Mouse (Mus musculus) macrophage (primary cell): ENCODE results near the gene Abcg2. TPM values are rescaled to one million over a fixed set of nuclear protein-coding genes. Genes with fewer than 3 reads are reported as not detected.

Source experiments
- H3K27ac ChIP-seq: fragments of 350-480 bp; formaldehyde crosslinking; 2 replicates; pipeline ENCODE4 v1.9.0; 2021
- H3K36me3 ChIP-seq: fragments of 350-480 bp; formaldehyde crosslinking; 2 replicates; pipeline ENCODE4 v1.9.0; 2021; ENCODE audit errors: inconsistent target
- H3K4me3 ChIP-seq: fragments of 350-480 bp; formaldehyde crosslinking; 2 replicates; pipeline ENCODE4 v1.9.0; 2021; ENCODE audit errors: inconsistent target
- H3K79me2 ChIP-seq: fragments of 350-480 bp; formaldehyde crosslinking; 2 replicates; pipeline ENCODE4 v1.9.0; 2021; ENCODE audit errors: inconsistent target
- WGBS: methylation state at CpG from one replicate; pipeline ENCODE4 v1.1.7; 2026; ENCODE audit warnings: inconsistent platforms; ENCODE audit not compliant: missing documents; 5-methylcytosine and 5-hydroxymethylcytosine counted together
- polyA plus RNA-seq: library from polyadenylated mRNA; stranded (reverse); fragments of 250-400 nt; gene quantifications from 3 replicates; pipeline ENCODE4 v1.2.4, GENCODE M21; 2018; ENCODE audit warnings: inconsistent platforms

Abcg2 gene
- polyA plus RNA-seq, 1 experiment from 2014 or later = 4.1 TPM

DNA sequence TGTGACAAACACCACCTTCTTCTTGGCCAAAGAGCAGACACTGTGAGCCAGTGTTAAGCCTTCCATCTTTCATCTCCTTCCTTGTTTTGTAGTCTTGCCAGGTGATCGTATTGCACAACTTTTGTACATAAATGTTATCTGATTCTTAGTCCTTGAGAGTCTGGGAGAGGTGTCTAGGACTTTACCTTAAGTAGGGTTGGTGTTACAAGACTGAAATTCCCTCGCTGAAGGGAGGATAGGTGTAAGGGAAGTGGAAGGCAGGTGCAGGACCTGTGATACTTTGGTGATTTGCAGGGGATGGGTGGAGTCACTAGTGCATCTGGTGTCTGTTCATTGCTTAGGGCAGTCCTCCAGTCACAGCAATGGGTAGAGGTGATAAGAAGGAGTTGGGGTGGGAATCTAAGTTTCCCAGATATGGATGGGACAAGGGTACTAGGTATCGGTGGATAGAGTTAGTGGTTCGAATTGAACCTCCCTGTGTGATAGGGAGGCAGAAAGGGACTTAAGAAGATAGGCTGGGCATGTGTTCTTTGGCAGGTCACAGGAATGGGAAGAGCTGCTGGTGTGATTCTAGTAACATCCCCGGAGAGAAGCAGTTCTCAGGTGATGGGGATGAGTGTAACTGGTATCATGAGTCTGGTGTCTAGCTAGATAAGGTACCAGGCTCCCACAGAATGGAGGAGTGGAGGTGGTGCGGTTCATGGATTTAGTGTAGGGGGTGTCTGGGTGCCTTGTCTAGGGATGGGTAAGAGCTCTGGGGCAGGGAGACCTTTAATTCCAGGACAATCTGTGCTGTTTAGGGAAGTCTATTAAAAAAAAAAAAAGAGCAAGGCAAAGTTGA is 25.8 kb downstream of the Abcg2 start:
- no peak overlapping the region for H3K4me3 ChIP-seq
- no peaks in the 10 kb centered on the region for H3K79me2 ChIP-seq
- H3K36me3 ChIP-seq = no peaks in the 10 kb centered on the region
- 87% methylated on average over 6 of the region's 6 CpGs for WGBS
- no peak overlapping the region for H3K27ac ChIP-seq

DNA sequence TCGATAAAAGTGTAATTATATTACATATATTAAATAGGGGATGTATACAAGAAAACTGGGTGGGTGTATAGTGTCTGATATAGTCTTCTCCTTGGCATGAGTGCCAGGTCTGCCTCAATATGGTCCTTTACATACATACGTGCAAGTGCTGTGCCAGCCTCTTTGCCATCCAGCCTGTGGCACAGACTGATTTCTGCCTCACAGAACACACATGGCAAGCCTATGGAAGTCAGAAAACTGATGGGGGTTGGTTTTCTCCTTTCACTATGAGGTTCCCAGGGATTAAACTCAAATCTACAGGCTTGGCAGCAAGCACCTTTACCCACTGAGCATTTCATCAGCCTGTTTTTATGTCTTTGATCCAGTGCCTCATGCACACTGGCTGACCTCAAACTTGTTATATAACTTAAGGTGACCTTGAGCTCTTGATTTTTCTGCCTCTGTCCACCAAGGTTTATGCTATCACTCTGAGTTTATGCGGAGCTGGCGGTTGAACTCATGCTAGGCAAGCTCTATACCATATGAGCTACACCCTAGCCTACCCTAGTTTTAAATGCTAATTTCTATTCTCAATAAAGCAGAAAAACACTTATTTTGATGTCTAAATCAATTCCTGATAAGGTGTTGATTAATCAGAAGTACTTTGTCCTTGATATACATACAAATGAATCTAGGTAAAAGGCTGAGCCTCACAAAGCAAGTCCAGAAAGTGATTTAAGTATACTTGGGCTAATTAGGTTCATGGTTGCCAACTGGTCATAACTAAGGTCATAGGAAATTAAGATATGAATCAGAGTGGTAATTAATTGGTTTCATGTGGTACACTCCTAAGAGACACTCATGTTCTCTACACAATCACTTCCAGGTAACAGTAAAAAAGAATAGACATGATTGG is 26.7 kb downstream of the Abcg2 start:
- no peaks in the 10 kb centered on the region for H3K36me3 ChIP-seq
- 80% methylated on average over 4 of the region's 4 CpGs for WGBS
- H3K27ac ChIP-seq = no peak overlapping the region
- no peaks in the 10 kb centered on the region for H3K79me2 ChIP-seq
- H3K4me3 ChIP-seq = no peak overlapping the region

DNA sequence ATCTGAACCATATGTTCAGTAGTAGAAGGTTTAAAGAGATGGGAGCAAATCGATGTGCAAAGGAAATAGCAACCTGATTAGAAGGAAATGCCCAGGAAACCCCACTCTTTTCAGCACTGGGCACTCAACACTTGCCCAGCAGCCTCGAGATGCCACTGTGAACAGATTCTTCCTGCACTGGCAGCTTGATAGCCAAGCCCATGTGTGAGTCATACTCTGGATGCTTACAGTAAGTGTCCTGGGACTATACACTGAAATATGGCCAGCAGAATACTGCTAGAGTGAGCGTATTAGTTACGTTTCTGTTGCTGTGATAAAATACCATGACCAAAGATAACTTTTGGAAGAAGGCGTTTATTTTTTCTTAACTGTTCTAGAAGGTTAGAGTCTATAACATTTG is 39.8 kb downstream of the Abcg2 start:
- Histone ChIP-seq H3K79me2 (no peaks in the 10 kb centered on the region), H3K27ac (no peak overlapping the region), H3K4me3 (no peak overlapping the region), H3K36me3 (no peaks in the 10 kb centered on the region)
- 81% methylated on average over 5 of the region's 5 CpGs for WGBS

DNA sequence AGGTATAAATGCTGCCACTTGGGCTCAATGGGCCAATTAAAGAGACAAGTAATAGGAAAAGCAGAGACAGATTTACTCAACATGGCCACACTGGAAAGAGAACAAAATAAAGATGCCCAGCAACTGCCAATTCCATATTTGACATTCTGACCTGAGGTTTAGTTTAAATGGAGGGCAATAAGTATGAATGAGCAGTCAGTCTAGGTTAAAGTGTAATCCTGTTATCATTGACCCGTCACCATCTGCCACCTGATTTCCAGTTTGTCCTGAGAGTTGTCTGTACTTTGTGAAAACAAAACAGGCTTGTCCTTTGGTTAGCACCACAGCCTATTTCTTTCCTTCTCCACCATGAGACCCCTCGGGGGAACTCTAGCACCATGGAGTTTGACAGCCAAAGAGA is 44.9 kb downstream of the Abcg2 start:
- Histone ChIP-seq H3K27ac (no peak overlapping the region), H3K4me3 (no peak overlapping the region), H3K79me2 (no peaks in the 10 kb centered on the region), H3K36me3 (no peaks in the 10 kb centered on the region)
- 100% methylated on average over 2 of the region's 2 CpGs for WGBS

DNA sequence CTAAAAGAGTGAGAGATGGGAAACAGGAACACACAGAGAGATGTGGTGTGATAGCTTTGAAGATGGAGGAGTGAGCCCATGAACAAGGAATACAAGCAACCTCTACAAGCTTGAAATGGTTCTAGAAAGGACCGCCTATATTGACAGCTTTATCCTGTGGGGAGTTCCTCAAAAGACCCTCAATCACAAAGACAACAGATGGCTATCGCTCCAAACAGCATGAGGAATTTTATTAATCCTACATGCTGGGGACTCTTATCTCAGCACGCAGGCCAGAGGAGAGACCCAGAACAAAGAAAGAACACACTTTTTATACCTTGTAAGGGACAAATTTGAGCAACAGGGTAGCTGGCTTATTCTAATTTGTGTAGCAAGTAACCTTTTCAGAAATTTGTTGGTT is 48.1 kb downstream of the Abcg2 start:
- 95% methylated on average over 3 of the region's 3 CpGs for WGBS
- Histone ChIP-seq H3K36me3 (no peaks in the 10 kb centered on the region), H3K79me2 (no peaks in the 10 kb centered on the region), H3K27ac (no peak overlapping the region), H3K4me3 (no peak overlapping the region)

DNA sequence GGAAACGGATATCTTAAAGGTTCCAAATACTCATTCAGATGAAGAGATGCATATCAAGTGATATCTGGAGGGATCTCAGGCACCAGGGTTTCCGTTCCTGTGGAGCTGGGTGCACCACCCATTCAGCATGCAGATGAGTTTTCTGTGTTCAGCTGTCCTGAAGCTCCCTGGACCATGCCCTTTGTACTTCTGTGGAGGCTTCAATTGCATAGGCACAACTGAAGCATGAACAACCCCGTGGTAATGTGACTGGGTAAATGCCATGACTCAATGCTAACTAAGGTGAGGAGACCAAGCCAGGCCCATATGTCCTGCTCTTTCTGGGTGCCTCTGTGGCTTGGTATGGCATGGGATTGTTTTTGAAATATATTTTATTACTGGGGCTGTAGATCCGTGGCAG is 49.4 kb downstream of the Abcg2 start:
- H3K36me3 ChIP-seq = no peaks in the 10 kb centered on the region
- 93% methylated on average over 4 of the region's 4 CpGs for WGBS
- no peak overlapping the region for H3K27ac ChIP-seq
- H3K4me3 ChIP-seq = no peak overlapping the region
- H3K79me2 ChIP-seq = no peaks in the 10 kb centered on the region

DNA sequence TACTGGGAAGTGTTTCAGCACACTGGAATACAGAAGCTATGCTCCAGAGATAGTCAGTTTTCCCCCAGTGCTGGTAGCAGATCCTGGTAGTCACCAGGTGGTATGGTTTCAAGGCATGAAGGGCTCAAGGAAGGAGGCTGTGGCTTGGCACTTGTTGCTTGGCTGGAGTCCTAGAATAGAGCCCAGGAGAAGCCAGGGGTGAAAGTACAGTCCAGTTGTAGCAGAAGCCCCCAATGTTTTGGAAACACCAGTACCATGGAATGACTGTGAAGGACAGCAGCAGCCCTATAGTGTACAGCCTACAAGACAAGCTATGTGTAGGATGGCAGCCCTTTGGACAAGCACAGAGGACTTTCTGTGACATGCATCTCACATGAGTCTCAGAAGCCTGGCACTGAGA is 54.2 kb downstream of the Abcg2 start:
- Histone ChIP-seq H3K4me3 (no peak overlapping the region), H3K79me2 (no peaks in the 10 kb centered on the region), H3K36me3 (no peaks in the 10 kb centered on the region), H3K27ac (no peak overlapping the region)

DNA sequence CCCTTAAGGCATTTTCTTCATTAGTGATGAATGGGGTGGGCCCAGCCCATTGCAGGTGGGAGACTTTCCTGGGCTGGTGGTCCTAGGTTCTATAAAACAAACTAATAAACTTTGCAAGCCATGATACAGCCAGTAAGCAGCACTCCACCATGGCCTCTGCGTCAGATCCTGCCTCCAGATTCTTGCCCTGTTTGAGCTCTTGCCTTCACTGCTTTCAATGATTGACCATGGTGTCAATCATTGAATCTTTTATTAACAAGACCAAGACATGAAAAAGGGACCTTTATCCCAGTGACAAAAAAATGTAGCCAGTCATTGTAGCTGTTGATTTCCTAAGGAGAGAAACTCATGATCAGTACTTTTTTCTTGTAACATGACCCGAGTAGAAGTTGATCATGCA is 55.1 kb downstream of the Abcg2 start:
- no peak overlapping the region for H3K27ac ChIP-seq

DNA sequence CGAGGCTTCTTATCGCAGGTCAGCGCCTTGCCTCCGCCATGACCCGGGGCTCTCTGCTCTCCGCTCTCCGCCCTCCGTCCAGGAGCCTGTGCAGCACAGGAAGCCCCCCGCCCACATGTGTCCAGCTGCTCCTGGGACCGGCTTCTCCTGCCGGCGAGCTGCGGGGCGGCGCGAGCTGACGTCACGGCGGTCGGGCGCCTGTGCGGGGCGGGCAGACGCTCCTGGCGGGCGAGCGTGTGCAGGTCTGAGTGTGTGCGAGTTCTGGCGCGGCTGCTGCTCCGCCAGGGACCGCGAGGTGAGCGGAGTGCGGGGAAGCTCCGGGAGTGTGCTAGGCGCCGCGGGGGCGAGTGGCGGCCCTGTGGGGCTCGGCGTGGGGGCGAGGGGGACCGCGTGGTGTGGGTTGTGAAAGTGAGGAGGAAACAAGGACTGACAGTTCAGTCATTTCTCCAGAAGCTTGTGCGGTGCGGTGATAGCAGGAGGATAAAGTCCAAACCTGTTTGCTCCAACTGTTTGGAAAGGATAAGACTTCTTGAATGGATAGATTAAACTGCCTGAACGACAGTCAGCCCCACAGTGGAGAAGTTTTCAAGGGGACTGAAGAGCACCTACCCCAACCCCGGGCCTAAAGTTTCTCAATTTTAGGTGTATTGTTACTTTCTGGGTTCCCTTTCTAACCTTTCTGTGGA is 56.2 kb downstream of the Abcg2 start:
- 2% methylated on average over 45 of the region's 50 CpGs for WGBS
- Histone ChIP-seq H3K79me2 (no peaks in the 10 kb centered on the region), H3K4me3 (peak overlapping the region; percentile 14; the same call in 1 of the 2 replicates), H3K36me3 (no peaks in the 10 kb centered on the region), H3K27ac (no peak overlapping the region)

More for the DNA sequence above, 55.1 kb downstream of the Abcg2 start:
- WGBS = 96% methylated on average over 2 of the region's 2 CpGs
- H3K36me3 ChIP-seq = no peaks in the 10 kb centered on the region
- H3K4me3 ChIP-seq = no peak overlapping the region
- H3K79me2 ChIP-seq = no peaks in the 10 kb centered on the region

DNA sequence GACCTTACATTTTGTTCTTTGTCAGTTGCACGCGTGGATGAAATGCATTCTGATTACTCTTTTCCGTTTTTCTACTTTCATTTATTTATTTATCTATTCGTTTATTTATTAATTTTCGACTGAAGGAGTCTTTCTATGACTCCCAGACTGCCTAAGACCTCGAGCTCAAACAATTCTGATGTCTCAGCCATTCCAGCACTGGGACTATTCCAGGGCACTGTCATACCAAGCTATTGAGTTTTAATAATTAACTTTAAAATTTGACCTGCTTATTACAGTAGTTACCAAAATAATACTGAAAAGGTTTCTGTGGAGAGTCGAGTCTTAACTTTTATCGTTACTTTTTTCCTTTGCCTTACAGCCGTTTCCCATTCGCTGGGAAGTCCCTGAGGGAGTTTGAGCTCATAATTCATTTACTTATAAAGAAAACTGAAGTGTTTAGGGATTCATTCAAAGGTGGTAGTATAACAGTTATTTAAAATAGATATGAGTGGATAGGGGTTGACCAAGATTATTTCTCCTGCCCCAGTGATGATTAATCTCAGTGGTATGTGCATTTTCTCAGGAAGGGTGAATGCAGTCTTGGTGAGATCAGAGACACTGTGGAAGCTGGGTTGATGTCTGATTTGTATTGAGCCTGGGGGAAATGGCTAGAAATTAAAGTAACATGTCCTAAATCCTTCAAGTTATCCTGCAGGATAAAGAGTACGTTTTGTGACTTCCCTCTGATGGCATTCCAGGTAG is 56.9 kb downstream of the Abcg2 start:
- no peaks in the 10 kb centered on the region for H3K79me2 ChIP-seq
- WGBS = 31% methylated on average over 11 of the region's 11 CpGs
- H3K27ac ChIP-seq = no peak overlapping the region
- H3K4me3 ChIP-seq = peak overlapping the region; percentile 14; the same call in 1 of the 2 replicates
- no peaks in the 10 kb centered on the region for H3K36me3 ChIP-seq

DNA sequence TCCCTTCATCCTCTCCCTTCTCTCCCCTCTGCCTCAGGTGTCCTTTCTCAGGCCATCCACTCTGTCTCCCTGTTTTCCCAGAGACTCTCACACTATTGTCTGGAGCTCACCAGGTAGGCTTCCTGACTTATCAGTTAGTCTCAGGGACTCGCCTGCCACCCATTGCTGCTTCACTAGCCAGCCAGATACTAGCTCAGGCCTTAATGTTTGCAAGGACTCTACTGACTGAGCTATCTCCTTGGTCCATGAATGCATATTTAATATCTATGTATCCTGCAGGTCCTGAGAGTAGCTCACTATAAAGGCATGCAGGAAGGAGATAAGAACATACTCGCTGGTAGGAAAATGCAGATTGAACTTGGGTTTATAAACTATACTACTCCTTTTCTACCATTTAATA is 57.9 kb downstream of the Abcg2 start:
- no peaks in the 10 kb centered on the region for H3K36me3 ChIP-seq
- no peak overlapping the region for H3K27ac ChIP-seq
- 90% methylated on average over 2 of the region's 2 CpGs for WGBS
- H3K4me3 ChIP-seq = no peak overlapping the region
- H3K79me2 ChIP-seq = no peaks in the 10 kb centered on the region

DNA sequence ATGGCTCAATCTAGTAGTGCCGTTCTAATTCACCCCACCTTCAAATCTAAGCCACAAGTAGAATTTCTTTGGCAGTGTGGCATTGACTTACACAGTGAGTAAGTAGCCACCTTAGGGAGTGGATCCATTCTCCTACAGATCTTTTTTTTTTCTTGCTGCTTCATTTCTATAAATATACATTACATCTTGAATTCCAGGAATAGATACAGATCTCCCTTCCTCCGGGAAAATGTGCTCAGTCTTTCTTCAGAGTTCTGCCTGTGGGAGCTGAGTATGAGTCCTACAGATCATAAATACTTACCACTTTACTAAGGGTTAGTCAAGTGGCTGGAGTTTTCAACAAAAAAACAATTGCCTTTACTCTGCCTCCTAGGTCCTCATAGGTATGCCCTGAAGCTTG is 60.3 kb downstream of the Abcg2 start:
- 88% methylated on average over 2 of the region's 2 CpGs for WGBS
- H3K27ac ChIP-seq = no peak overlapping the region
- H3K79me2 ChIP-seq = no peaks in the 10 kb centered on the region
- H3K4me3 ChIP-seq = no peak overlapping the region
- H3K36me3 ChIP-seq = no peaks in the 10 kb centered on the region

DNA sequence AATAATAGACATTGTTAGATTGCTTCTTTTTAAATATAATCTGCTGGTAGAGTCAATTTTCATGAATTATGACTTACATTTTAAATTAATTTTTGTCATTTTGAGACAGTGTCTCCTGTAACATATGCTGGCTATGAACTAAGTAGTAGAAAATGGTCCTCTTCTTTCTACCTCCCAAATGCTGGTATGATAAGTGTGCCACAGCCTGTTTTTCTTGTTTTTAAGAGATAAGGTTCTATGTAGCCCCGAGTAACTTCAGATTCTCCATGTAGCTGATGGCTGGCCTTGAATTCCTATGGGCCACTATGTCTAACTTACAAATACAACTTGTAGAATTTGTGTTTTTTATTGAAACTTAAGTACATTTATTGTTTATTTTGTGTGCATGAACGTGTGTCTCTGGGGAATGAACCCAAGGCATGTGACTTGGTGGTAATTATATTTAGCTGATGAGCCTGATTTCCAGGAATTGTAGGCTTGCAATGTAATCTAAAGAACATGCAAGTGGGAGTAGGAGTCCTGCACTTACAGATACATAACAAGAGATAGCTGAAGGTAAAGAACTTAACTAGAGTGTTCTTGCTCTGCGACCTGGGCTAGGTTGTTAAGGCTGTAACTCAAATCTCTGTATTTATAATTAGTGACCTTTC is 63.9 kb downstream of the Abcg2 start:
- Histone ChIP-seq H3K79me2 (no peaks in the 10 kb centered on the region), H3K36me3 (no peaks in the 10 kb centered on the region), H3K27ac (no peak overlapping the region), H3K4me3 (no peak overlapping the region)
- 78% methylated on average over 3 of the region's 3 CpGs for WGBS

DNA sequence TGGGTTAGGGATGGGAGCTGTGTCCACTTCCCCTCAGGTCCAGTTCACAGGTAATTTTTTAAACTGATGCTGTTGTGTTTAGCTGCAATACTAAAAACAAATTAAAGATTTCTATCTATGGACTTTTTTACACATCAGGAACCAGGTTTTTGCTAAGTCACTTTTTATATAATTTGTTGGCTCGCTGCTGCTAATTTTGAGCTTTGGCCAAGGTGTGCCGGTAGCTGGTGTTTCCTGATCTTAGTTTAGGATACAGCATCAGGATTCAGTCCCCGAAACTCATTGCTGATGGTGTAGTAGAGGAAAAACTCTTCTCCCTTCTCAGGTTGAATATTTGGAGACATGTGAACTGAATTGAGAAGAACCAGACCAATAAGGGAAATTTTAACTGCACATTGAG is 65.8 kb downstream of the Abcg2 start:
- WGBS = 51% methylated on average over 3 of the region's 3 CpGs
- Histone ChIP-seq H3K36me3 (no peaks in the 10 kb centered on the region), H3K27ac (no peak overlapping the region), H3K4me3 (no peak overlapping the region), H3K79me2 (no peaks in the 10 kb centered on the region)
